Mouse (Mus musculus): ENCODE data around the gene Tbca. TPM values are rescaled to one million over a fixed set of nuclear protein-coding genes. Genes with fewer than 3 reads are reported as not detected.

Tbca gene
- polyA plus RNA-seq, 1 experiment = 16.1 TPM

- DNase-seq = no peak
- WGBS = 7% methylated on average over 30 of the region's 30 CpGs
- no peak for TF ChIP-seq POLR2A (IDR thresholded peaks at IDR 0.05; ENCODE audit: borderline replicate concordance, extremely low read depth, low read depth, low read length)
- TF ChIP-seq CTCF (IDR thresholded peaks at IDR 0.05; ENCODE audit: insufficient read depth, low read length) = no peak
- Histone ChIP-seq H3K4me3 (replicated peaks; ENCODE audit: extremely low read depth, low read depth, low read length) (no peak within 1 kb of the TSS), H3K4me1 (ENCODE audit: control insufficient read depth, insufficient read depth, low read length) (no peaks in the 10 kb centered on the region)
Measured at GRCm38 (mm10) chr13:94875396-94875880, 86.7 kb downstream of the Tbca start, which contains the start of gene Otp. Gene Otp (plus strand): TSS chr13:94875602.

GRCm38 (mm10) chr13:94876286-94877210 is 87.8 kb downstream of the Tbca start:
- TF ChIP-seq POLR2A (IDR thresholded peaks at IDR 0.05; ENCODE audit: borderline replicate concordance, extremely low read depth, low read depth, low read length) = no peak
- no peak for TF ChIP-seq CTCF (IDR thresholded peaks at IDR 0.05; ENCODE audit: insufficient read depth, low read length)
- Histone ChIP-seq H3K4me1 (ENCODE audit: control insufficient read depth, insufficient read depth, low read length) (no peaks in the 10 kb centered on the region), H3K4me3 (replicated peaks; ENCODE audit: extremely low read depth, low read depth, low read length) (no peak overlapping the region)
- DNase-seq = no peak
- 5% methylated on average over 30 of the region's 30 CpGs for WGBS

DNA sequence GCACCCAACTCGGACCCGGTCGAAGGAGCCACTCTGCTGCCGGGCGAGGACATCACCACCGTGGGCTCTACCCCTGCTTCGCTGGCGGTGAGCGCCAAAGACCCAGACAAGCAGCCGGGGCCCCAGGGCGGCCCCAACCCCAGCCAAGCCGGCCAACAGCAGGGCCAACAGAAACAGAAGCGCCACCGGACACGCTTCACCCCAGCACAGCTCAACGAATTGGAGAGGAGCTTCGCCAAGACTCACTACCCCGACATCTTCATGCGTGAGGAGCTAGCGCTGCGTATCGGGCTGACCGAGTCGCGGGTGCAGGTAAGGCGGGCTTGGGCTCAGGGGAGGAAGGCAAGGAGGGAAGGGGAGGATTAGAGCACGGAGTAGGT is 88.5 kb downstream of the Tbca start:
- WGBS = 3% methylated on average over 27 of the region's 27 CpGs

GRCm38 (mm10) chr13:94877991-94878745 is 89.5 kb downstream of the Tbca start:
- no peak for TF ChIP-seq CTCF (IDR thresholded peaks at IDR 0.05; ENCODE audit: insufficient read depth, low read length)
- TF ChIP-seq POLR2A (IDR thresholded peaks at IDR 0.05; ENCODE audit: borderline replicate concordance, extremely low read depth, low read depth, low read length) = no peak
- 18% methylated on average over 10 of the region's 10 CpGs for WGBS
- no peak overlapping the region for H3K4me3 ChIP-seq (replicated peaks; ENCODE audit: extremely low read depth, low read depth, low read length)
- DNase-seq = no peak
- H3K4me1 ChIP-seq (ENCODE audit: control insufficient read depth, insufficient read depth, low read length) = peaks cover 2% of the 10 kb centered on the region; the same call in 1 of the 2 replicates

More for the DNA sequence above, 88.5 kb downstream of the Tbca start:
- no peaks in the 10 kb centered on the region for H3K4me1 ChIP-seq (ENCODE audit: control insufficient read depth, insufficient read depth, low read length)
- no peak for DNase-seq
- no peak overlapping the region for H3K4me3 ChIP-seq (replicated peaks; ENCODE audit: extremely low read depth, low read depth, low read length)
- no peak for TF ChIP-seq POLR2A (IDR thresholded peaks at IDR 0.05; ENCODE audit: borderline replicate concordance, extremely low read depth, low read depth, low read length)
- no peak for TF ChIP-seq CTCF (IDR thresholded peaks at IDR 0.05; ENCODE audit: insufficient read depth, low read length)

GRCm38 (mm10) chr13:94881201-94881600 is 92.5 kb downstream of the Tbca start:
- no peak for DNase-seq
- WGBS = 5% methylated on average over 3 of the region's 3 CpGs
- no peak for TF ChIP-seq POLR2A (IDR thresholded peaks at IDR 0.05; ENCODE audit: borderline replicate concordance, extremely low read depth, low read depth, low read length)
- no peak for TF ChIP-seq CTCF (IDR thresholded peaks at IDR 0.05; ENCODE audit: insufficient read depth, low read length)
- no peak overlapping the region for H3K4me3 ChIP-seq (replicated peaks; ENCODE audit: extremely low read depth, low read depth, low read length)
- H3K4me1 ChIP-seq (ENCODE audit: control insufficient read depth, insufficient read depth, low read length) = peaks cover 2% of the 10 kb centered on the region; the same call in 1 of the 2 replicates

DNA sequence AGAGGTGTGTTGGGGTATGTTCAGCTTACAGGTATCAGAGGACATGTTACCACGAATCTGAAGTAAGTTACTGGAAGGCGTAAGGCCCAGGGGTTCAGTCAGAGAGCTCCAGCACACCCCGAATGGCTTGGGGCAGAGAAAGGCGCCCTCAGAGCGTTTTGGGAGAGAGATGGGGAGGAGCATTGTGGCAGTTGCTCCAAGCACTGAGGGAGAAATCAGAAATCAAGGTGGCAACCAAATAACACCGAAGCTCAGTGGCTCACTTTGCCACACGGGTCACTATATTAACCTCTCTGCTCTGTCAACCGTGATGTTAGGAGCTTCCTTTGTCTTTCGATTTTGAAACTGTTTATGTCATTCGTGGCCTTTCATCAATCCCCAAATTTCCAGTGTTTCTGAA is 93.5 kb downstream of the Tbca start:
- no peak for DNase-seq
- Histone ChIP-seq H3K4me3 (replicated peaks; ENCODE audit: extremely low read depth, low read depth, low read length) (no peak overlapping the region), H3K4me1 (ENCODE audit: control insufficient read depth, insufficient read depth, low read length) (peaks cover 2% of the 10 kb centered on the region; the same call in 1 of the 2 replicates)
- TF ChIP-seq POLR2A (IDR thresholded peaks at IDR 0.05; ENCODE audit: borderline replicate concordance, extremely low read depth, low read depth, low read length) = no peak
- no peak for TF ChIP-seq CTCF (IDR thresholded peaks at IDR 0.05; ENCODE audit: insufficient read depth, low read length)
- 4% methylated on average over 10 of the region's 10 CpGs for WGBS

GRCm38 (mm10) chr13:94882711-94883145 is 94.0 kb downstream of the Tbca start:
- no peak for DNase-seq
- peaks cover 2% of the 10 kb centered on the region; the same call in 1 of the 2 replicates for H3K4me1 ChIP-seq (ENCODE audit: control insufficient read depth, insufficient read depth, low read length)
- H3K4me3 ChIP-seq (replicated peaks; ENCODE audit: extremely low read depth, low read depth, low read length) = no peak overlapping the region
- TF ChIP-seq POLR2A (IDR thresholded peaks at IDR 0.05; ENCODE audit: borderline replicate concordance, extremely low read depth, low read depth, low read length) (no peak), CTCF (IDR thresholded peaks at IDR 0.05; ENCODE audit: insufficient read depth, low read length) (no peak)
- WGBS = 1% methylated on average over 37 of the region's 37 CpGs

- TF ChIP-seq CTCF (IDR thresholded peaks at IDR 0.05; ENCODE audit: insufficient read depth, low read length) (no peak), POLR2A (IDR thresholded peaks at IDR 0.05; ENCODE audit: borderline replicate concordance, extremely low read depth, low read depth, low read length) (no peak)
- Histone ChIP-seq H3K4me3 (replicated peaks; ENCODE audit: extremely low read depth, low read depth, low read length) (peak overlapping the region; percentile 30), H3K4me1 (ENCODE audit: control insufficient read depth, insufficient read depth, low read length) (peaks cover 2% of the 10 kb centered on the region; the same call in 1 of the 2 replicates)
- 2% methylated on average over 81 of the region's 95 CpGs for WGBS
- DNase-seq = no peak
Measured at GRCm38 (mm10) chr13:94883163-94883965, 94.7 kb downstream of the Tbca start.

Data from lung, adult 2 months (tissue).